Mouse (Mus musculus) limb, embryonic 13.5 days (tissue): ENCODE measurements around the gene Wdr13. TPM values are rescaled to one million over a fixed set of nuclear protein-coding genes. Genes with fewer than 3 reads are reported as not detected.

Experiments used
- ATAC-seq: fragments of 200-750 bp; cut with Nextera tagmentation; 2 replicates; pipeline ENCODE4 v1.8.0; 2017; ENCODE audit warnings: low read depth, moderate number of reproducible peaks, moderate TSS enrichment; ENCODE audit not compliant: low FRiP score
- H3K27ac ChIP-seq: fragments of 300-500 bp; sonication (generic); 2 replicates; pipeline ENCODE4 v1.5.1; 2015; ENCODE audit warnings: inconsistent platforms, mild to moderate bottlenecking, moderate library complexity
- H3K27me3 ChIP-seq: fragments of 300-500 bp; sonication (generic); 2 replicates; pipeline ENCODE4 v1.6.1; 2015; ENCODE audit warnings: mild to moderate bottlenecking, inconsistent platforms
- H3K36me3 ChIP-seq: fragments of 300-500 bp; sonication (generic); 2 replicates; pipeline ENCODE4 v1.6.1; 2015; ENCODE audit warnings: inconsistent platforms, mild to moderate bottlenecking, moderate library complexity
- H3K4me1 ChIP-seq: fragments of 300-500 bp; sonication (generic); 2 replicates; pipeline ENCODE4 v1.6.1; 2015; ENCODE audit warnings: inconsistent platforms
- H3K4me2 ChIP-seq: fragments of 300-500 bp; sonication (generic); replicated peaks from 2 replicates; pipeline ENCODE4 v1.6.1; 2015; ENCODE audit warnings: inconsistent platforms, mild to moderate bottlenecking, moderate library complexity
- H3K4me3 ChIP-seq: fragments of 300-500 bp; sonication (generic); 2 replicates; pipeline ENCODE4 v1.5.1; 2015; ENCODE audit warnings: moderate library complexity, mild to moderate bottlenecking, inconsistent platforms
- H3K9ac ChIP-seq: fragments of 300-500 bp; sonication (generic); 2 replicates; pipeline ENCODE4 v1.6.1; 2015; ENCODE audit warnings: mild to moderate bottlenecking, inconsistent platforms
- H3K9me3 ChIP-seq: fragments of 300-500 bp; sonication (generic); 2 replicates; pipeline ENCODE4 v1.6.1; 2016; ENCODE audit warnings: inconsistent platforms
- WGBS: fragments of 180-500 bp; shearing (Covaris S2); methylation state at CpG from one replicate; pipeline ENCODE4 v1.1.7; 2015; 5-methylcytosine and 5-hydroxymethylcytosine counted together
- polyA plus RNA-seq: library from polyadenylated mRNA; unstranded; fragments of >200 nt; fragmentation: Nextera tagmentation; extraction: Ambion mirVana; gene quantifications from 2 replicates; pipeline ENCODE4 v1.2.1, GENCODE M21; 2015

Wdr13 gene
- polyA plus RNA-seq, 1 experiment from 2014 or later, result 20.1 TPM

- H3K4me2 ChIP-seq, result peak overlapping the region; percentile 60
- H3K27me3 ChIP-seq, result no peaks in the 10 kb centered on the region
- H3K4me1 ChIP-seq, result no peaks in the 10 kb centered on the region
- H3K27ac ChIP-seq, result peak overlapping the region; percentile 88
- no peaks in the 10 kb centered on the region for H3K9me3 ChIP-seq
- peak overlapping the region; percentile 58 for H3K4me3 ChIP-seq
- peaks cover 22% of the 10 kb centered on the region; the same call in 1 of the 2 replicates for H3K36me3 ChIP-seq
- WGBS, result 18% methylated on average over 39 of the region's 64 CpGs
- ATAC-seq, result peak; percentile 39
- peak overlapping the region; percentile 70 for H3K9ac ChIP-seq
These were observed 58.7 kb downstream of the Wdr13 start for GRCm38 (mm10) chrX:8073881-8074429.

Other genes starting within 250 kb of the Wdr13 start
- gene Slc35a2, start 248.9 kb downstream of the Wdr13 start, polyA plus RNA-seq, result 45.2 and 50.2 TPM in 2 replicates
- 138 and 149 TPM in 2 replicates for gene Pqbp1, start 233.6 kb downstream of the Wdr13 start, polyA plus RNA-seq
- 179 and 181 TPM in 2 replicates for gene Timm17b, start 233.5 kb downstream of the Wdr13 start, polyA plus RNA-seq
- gene Gm10491, start 225.1 kb downstream of the Wdr13 start, polyA plus RNA-seq, result not detected in 2 replicates
- not detected in 2 replicates for gene Gm10490, start 223.3 kb downstream of the Wdr13 start, polyA plus RNA-seq
- 0.89 and 0.94 TPM in 2 replicates for gene Pcsk1n, start 213.1 kb downstream of the Wdr13 start, polyA plus RNA-seq
- gene Eras, start 204.3 kb downstream of the Wdr13 start, polyA plus RNA-seq, result not detected in 2 replicates
- gene Hdac6, start 185.0 kb downstream of the Wdr13 start, polyA plus RNA-seq, result 39.3 and 42.2 TPM in 2 replicates
- 1.1 and 1.9 TPM in 2 replicates for gene Gata1, start 154.8 kb downstream of the Wdr13 start, polyA plus RNA-seq
- not detected in 2 replicates for gene Glod5, start 114.4 kb downstream of the Wdr13 start, polyA plus RNA-seq
- 67.8 and 69.3 TPM in 2 replicates for gene Suv39h1, start 58.1 kb downstream of the Wdr13 start, polyA plus RNA-seq
- 0.15 and 0.40 TPM in 2 replicates for gene Was, start 42.4 kb downstream of the Wdr13 start, polyA plus RNA-seq
- 482 and 551 TPM in 2 replicates for gene Rbm3, start 13.0 kb upstream of the Wdr13 start, polyA plus RNA-seq
- 14.7 and 15.0 TPM in 2 replicates for gene Tbc1d25, start 43.3 kb upstream of the Wdr13 start, polyA plus RNA-seq
- 25.2 and 29.1 TPM in 2 replicates for gene Ebp, start 60.6 kb upstream of the Wdr13 start, polyA plus RNA-seq
- 13.2 TPM in 2 replicates for gene Porcn, start 73.6 kb upstream of the Wdr13 start, polyA plus RNA-seq
- gene Ftsj1, start 119.5 kb upstream of the Wdr13 start, polyA plus RNA-seq, result 46.3 and 49.0 TPM in 2 replicates
- 0.93 and 1.0 TPM in 2 replicates for gene Slc38a5, start 138.2 kb upstream of the Wdr13 start, polyA plus RNA-seq
- not detected in 2 replicates for gene Ssxb10, start 194.5 kb upstream of the Wdr13 start, polyA plus RNA-seq
- not detected in 2 replicates for gene Ssxb9, start 234.1 kb upstream of the Wdr13 start, polyA plus RNA-seq